Mouse (Mus musculus) heart, postnatal 4 days (tissue): ENCODE results near the gene Hectd4. TPM values are rescaled to one million over a fixed set of nuclear protein-coding genes. Genes with fewer than 3 reads are reported as not detected.

Source experiments
- DNase-seq: peaks from one replicate; pipeline ENCODE4 v3.0.0; 2021
- total RNA-seq, 2 experiments: library from RNA; stranded (reverse); gene quantifications; 2 replicates each; pipeline ENCODE4 v1.2.3; 2021

The Hectd4 gene
- total RNA-seq, 2 experiments from 2014 or later: 22.7 to 25.8 TPM

DNA sequence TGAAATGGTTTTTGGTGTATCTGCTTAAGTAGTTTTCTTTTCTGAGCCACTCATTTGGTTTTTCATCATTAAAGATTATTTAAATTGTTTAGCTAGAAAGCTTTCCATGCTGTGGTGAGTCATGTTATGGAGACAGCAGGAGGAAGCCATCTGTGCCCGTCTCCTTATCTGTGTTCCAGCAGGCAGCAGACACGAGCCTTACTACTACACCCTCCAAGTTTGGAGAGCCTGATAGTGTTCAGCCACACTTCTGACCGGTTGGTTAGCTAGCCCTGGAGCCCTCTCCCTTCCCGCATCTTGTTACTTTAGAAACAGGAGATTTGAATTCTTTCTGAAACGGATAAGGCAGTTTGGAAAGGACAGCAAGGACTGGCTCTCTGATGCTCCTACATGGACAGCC, 16.2 kb downstream of the Hectd4 start:
- DNase-seq: no peak

DNA sequence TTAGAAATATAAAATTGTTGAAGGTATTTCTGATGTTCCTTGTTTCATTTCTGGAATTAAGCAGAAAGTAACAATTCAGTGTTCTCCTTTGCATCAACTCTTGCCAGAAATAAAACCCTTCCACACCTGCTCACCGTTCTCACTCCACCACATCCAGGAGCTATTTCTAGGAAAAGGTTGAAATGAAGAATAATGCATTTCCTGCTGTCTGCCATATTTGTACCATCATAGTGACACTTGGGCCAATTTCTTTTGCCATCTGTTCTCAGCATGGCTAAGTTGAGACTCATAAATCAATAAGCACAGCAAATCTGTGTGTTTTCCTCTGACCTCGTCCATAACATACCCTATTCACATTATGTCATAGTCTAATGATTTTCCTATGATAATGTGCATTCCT, 18.2 kb downstream of the Hectd4 start:
- no peak for DNase-seq

DNA sequence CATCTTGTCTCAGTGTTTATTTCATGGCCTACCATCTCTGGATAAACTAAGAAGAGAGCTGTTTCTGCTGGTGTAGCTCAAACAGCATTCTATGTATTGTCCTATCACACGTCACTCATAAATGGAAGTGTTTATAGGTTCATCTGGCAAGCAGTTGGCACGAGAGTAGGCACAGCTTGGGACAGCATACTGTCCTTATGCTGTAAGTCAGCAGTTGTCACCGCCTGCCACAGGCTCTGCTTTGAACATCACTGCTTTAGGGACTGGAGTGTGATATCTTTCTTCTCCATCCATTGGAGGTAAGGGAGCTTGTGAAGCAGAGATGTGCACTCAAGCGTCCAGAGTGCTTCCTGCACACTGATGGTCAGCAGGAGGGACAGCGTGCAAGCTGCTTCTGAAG, 19.8 kb downstream of the Hectd4 start:
- DNase-seq: no peak

- DNase-seq: no peak
These were observed 21.2 kb downstream of the Hectd4 start for GRCm38 (mm10) chr5:121241182-121241581.

DNA sequence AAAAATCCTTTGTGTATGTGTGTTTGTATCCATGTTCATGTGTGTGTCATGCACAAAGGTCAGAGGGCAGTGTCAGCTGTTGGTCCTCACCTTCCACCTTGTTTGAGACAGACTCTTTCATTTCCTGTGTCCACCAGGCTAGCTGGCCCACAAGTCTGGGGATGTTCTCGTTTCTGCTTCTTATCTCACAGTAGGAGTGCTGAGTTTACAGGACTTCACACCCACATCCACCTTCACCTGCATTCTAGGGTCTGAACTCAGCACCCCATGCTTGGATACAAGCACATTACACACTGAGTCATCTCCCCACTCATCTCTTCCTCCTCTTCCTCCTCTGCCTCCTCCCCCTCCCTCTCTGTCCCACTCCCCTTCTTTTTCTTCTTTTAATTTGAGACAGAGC, 22.2 kb downstream of the Hectd4 start:
- no peak for DNase-seq

DNA sequence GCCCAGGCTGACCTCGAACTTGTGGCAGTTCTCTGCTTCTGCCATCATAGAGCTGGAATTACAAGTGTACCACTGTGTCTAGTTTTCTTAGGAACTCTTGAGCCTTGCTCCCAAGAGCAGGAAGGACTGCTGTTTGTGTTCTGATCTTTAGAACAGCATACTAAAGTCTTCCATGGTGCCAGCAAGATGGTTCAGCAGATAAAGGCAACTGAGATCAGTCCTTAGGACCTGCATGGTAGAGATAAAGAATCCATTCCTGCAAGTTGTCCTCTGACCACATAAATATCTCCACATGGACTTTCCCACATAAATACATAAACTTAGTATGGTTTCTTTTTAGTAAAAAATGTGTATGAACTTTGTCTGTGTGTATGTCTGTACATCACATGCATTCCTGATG, 22.7 kb downstream of the Hectd4 start:
- DNase-seq: no peak

DNA sequence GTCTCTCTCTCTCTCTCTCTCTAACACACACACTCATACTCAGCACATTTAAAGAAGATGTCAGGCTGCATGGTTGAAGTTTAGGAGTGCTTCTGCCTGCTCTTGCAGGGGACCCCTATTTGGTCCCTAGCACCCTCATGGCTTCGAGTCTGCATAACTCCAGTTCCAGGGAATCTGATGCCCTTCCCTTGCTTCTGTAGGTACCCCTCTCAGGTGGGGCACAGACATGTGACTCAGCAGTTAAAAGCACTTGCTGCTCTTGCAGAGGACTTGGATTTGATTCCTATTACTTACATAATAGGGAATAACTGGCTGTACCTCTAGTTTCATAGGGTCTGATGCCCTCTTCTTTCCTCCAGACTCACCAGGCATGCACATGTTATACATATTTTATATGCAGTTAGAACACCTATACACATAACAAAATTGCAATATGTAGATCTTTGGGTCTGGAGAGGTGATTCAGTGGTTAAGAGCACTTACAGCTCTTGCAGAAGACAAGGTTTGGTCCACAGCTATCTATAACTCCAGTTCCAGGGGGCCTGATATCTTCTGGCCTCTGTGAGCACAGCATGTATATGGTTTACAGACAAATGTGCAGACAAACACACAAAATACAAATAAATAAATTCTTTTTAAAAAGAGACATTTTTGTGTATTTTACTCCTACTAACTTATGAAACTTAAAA, 23.8 kb downstream of the Hectd4 start:
- DNase-seq: no peak

- no peak for DNase-seq
These were observed 24.3 kb downstream of the Hectd4 start for GRCm38 (mm10) chr5:121244365-121244731.

- DNase-seq: no peak
These were observed 25.2 kb downstream of the Hectd4 start for GRCm38 (mm10) chr5:121245201-121245600.

DNA sequence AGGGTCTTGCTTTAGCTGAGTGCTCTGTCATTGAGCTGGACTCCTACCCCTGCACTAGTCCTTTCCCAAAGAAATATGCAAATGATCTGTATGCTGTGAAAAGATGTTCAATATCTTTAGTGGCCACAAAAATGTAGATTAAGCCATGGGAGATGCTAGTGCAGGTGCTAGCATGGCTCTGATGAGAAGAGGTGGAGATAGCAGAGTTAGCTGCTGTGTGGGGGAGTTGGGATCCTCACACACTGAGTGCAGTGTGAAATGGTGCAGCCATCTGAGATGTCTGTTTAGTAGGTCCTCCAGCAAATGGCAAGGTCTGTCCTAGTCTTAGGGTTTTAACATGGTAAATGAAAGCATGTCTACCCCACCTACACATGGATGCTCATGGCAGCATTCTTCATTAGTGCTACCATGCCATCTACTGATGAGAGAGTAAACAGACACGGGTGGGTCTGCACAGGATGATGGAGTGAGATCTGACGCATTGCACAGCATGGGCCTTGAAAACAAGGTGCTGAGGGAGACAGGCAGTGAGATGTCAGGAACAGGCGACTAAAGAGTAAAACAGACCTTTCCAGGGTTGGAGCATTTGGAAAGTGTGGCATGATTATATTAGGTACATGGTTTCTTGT, 28.9 kb downstream of the Hectd4 start:
- DNase-seq: no peak

- no peak for DNase-seq
These were observed 29.7 kb downstream of the Hectd4 start for GRCm38 (mm10) chr5:121249693-121250092.

DNA sequence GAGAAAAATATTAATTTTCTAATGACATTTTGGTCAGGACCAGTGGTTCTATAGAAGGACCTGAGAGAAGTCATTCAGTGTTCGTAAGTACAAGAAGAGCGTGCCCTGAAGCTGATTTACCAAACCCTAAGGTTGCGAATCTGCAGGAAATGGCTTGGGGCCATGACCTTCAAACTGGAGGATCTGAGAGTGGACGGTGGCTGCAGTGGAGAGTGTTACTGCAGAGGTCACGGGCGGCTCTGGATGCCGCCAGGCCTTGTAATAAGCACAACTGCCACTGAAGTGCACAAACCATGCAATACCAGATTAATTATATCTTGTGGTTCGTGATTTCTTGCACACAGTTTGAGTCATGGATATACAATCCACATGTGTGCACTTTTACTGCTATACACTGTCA, 31.8 kb downstream of the Hectd4 start:
- DNase-seq: peak; percentile 66

GRCm38 (mm10) chr5:121253816-121254497, 33.9 kb downstream of the Hectd4 start:
- DNase-seq: no peak

- no peak for DNase-seq
These were observed 35.0 kb downstream of the Hectd4 start for GRCm38 (mm10) chr5:121254977-121255376.

- DNase-seq: no peak
These were observed 41.8 kb downstream of the Hectd4 start for GRCm38 (mm10) chr5:121261806-121262205.

- DNase-seq: no peak
These were observed 42.4 kb downstream of the Hectd4 start for GRCm38 (mm10) chr5:121262415-121262814.

DNA sequence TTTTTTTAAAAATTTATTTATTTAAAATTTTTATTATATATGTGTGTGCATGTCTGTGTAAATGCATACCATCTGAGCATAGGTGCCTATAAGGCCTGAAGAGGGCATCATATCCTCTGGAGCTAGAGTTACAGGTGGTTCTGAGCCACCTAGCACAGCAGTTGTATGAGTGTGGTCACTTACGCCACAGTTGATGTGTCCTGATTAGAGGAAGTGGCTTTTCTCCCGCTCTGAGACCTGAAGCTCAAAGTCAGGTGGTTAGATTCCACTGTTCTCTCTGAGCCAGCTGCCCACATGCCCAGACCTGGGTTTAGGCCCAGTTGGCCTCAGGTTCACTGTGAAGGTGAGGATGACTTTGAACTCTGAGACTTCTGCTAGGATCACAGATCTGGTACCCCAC, 44.6 kb downstream of the Hectd4 start:
- DNase-seq: no peak

GRCm38 (mm10) chr5:121266741-121267382, 46.8 kb downstream of the Hectd4 start:
- peak; percentile 53 for DNase-seq

GRCm38 (mm10) chr5:121271046-121271445, 51.0 kb downstream of the Hectd4 start:
- DNase-seq: no peak

DNA sequence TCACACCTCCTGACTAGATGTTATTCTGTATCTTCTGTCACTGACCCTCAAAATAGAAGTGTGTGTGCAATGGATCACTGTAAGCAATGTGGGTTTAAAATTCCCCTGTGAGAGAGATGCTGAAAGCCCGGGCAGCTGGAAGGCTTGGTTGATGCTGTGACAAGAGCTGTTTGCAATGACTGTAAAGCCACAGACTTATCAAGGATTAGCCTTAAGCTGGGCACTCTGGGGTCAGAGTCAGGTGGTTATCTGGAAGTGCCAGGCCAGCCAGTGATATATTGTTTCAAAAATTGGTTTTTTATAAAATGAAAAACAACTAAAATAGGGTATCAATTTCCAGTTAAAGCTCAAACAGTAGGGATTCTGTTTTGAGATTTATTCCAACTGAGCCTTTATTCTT, 56.8 kb downstream of the Hectd4 start:
- DNase-seq: no peak

DNA sequence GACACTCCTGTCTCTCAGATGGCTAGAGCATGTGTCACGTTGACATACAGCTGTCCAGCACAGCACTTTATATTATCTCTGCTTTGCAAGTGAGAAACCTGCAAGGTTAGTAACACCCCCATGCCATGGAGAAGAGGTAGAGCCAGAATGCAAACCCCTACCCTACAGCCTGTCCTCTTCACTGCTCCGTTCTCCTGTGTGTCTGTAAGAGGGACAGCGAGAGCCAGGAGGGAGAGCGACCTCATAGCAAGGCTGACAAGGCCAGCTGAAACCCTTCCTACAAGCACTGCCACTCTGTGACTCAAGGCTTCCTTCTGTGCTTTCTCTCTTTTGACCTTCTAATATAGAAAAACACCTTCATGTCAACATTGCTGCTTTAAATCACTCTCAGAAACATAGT, 60.4 kb downstream of the Hectd4 start:
- DNase-seq: no peak

DNA sequence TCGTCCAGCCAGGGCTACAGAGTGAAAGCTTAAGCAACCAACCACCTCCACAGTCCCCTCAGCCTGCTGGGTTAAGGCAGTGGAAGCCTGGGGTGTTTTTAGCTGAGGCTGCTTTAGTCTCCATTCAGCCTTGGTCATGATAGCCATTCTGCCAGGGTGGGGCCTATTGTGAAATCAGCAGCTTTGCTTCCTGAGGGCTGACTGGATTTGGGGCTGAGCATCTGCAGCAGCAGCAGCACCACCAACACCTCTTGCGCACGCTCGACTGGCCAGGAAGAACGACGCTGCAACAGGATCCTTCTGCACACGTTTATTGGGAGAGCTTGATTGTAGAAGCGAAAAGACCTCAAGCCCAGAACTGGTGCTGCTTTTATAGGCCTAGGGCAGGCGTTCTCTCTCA, 63.0 kb downstream of the Hectd4 start:
- DNase-seq: no peak

GRCm38 (mm10) chr5:121284816-121285215, 64.8 kb downstream of the Hectd4 start:
- DNase-seq: no peak

GRCm38 (mm10) chr5:121287213-121287612, 67.2 kb downstream of the Hectd4 start:
- no peak for DNase-seq
